Mouse (Mus musculus) testis, postnatal 10 days (tissue): Measurements from ENCODE around the gene Tmem25.
A peak's percentile ranks its signal among the peaks of the same experiment; 100 is the strongest.

ENCODE experiments used
- DNase-seq: peaks from one replicate; pipeline ENCODE4 v3.0.0; 2021; ENCODE audit warnings: low spot score

Tmem25 gene

DNA sequence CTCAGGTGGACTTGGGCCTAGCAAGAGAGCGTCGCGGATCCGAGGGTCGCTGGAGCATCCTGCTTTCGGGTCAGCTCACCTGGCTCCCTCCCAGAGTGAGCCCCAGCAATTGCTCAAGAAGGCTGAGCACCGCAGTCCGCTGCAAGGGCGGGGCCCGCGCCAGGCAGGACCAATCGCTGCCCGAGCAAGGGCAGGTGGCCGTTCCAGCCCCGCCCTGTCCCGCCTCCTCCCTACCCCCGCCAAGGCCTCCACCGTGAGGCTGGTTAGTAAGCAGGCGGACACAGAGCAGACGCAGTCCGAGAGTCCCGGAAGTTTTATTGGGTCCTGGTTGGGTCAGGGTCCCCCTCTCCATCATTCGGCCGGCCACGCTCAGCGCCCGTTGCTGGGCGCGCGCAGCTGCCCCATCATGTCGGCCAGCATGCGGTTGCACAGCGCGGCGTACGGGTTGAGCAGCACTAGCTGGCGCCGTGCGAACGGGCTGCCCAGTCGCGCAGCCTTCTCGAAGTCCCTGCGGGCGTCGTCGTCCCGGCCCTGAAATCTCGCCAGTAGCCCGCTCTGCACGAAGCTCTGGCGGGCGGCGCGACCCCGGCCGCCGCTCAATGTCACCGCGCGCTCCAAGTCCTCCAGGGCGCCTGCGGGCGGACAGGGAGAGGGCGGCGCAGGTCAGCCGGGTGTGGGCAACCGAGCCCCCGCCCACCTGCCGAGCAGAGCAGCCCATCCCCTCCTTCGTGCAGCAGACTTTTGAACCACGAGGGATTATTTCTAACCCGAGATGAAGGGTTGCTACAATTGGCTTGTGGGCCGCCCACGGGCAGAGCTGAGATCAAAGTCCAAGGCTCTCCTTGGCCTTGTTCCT, at the start of gene Tmem25:
Gene Tmem25 (minus strand): TSS at position 206 of the 856 bp plus-strand sequence.
- DNase-seq = peak; percentile 89

DNA sequence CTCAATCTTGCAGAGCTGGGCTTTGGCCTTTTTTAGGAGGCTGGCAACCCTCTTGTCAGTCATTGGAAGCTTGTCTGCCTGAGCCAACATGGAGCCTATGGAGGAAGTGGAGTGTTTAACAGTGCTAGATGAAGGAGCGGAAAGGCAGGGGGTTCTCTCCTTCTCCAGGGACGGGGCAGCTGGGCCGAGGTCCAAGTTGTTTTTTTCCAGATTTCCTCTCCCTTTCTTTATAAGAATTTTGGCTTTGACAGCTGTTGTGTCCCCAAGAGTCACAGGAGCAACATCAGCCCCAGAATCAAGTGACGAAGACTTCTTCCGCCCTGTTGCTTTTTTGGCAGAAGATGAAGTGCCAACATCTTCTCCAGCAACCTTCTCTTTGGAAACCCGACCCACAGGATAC, 48.3 kb upstream of the Tmem25 start:
- DNase-seq = no peak

DNA sequence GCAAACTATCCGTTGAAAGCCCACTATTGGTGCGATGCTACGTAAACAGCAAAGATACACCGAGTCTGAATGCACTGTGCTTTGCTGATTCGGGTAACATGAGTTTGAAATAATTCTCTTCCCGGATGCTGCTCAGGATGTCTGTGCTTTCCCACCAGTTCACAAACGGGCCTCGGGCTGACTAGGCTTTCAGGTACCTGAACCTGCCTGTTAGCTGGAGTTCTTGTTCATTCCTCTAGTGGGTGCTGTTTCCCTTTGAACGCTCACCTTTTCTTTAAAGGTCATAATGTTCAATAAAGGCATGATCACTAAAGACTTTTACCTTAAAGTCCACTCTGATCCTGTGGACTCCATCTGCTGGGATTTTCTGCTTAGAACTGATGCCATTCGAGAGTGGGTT, 42.1 kb upstream of the Tmem25 start:
- no peak for DNase-seq

DNA sequence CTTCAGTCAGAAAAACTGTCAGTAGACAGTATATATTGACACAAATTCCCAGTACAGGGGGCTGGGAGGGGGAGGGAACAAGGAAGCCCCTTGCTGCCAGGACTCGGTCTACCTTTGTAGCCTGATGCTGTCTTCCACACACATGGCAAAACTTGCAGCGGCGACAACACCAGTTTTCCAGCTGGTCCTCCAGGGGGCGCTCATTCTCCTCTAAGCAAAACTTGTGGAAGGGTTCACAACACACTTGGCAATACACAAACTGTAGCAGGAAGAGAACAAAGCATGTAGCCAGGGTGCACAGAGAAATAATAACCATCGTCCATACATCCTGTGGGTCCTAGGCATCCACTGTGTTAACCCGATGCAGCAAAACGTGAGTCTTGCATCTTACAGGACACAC, 37.3 kb upstream of the Tmem25 start:
- peak; percentile 87 for DNase-seq

DNA sequence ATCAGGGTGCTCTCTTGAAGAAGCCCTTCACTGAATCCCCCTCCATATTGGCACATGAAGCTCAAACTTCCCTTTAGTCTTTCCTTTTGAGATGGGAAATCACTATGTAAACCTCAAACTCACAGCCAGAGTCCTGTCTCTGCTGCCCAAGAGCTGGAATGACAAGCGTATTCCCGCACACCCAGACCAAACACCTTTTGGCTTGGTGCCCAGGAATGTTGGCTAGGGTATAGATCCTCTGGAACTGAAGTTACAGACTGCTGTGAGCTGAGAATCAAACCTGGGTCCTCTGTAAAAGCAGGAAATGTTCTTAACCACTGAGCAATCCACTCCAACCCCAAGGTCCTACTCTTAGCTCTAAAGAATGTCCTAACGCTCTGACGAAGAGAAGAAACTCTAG, 33.2 kb upstream of the Tmem25 start:
- peak; percentile 67 for DNase-seq

DNA sequence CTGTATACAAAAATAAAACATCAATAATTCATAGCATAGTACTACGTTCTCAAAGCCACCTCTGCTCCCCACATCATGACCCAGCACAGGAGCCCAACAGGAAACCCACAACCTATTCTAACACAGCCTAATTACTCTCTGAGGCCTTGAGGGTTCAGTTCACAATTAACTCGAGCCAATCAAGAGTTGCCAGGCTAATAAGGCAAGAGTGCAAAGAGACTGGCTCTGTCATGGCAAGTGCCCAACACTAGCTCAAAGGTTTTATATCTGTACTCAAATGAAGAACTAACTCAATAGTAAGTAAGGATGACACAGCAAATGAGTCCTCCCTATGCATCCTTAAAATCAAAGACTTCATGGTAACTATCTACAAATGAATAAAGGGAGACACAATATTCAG, 31.4 kb upstream of the Tmem25 start:
- DNase-seq = no peak

DNA sequence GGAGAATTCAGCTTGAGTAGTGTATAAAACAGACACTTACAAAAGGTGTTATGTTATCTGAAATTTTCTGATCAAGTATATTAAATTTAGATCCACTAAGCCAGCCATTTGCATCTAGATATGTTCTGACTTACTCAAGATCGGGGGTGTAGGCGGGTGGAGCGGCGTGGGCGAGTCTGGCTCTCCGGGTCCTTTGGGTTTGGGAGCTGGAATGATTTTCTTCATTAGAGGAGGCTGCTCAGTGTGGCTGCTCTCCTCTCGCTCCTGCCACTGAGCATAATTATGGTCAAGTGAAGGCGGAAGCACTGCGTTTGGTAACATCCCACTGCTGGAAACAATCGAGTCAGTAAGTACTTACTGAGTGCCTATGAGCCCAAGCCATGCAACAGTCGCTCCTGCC, 29.8 kb upstream of the Tmem25 start:
- DNase-seq = no peak

DNA sequence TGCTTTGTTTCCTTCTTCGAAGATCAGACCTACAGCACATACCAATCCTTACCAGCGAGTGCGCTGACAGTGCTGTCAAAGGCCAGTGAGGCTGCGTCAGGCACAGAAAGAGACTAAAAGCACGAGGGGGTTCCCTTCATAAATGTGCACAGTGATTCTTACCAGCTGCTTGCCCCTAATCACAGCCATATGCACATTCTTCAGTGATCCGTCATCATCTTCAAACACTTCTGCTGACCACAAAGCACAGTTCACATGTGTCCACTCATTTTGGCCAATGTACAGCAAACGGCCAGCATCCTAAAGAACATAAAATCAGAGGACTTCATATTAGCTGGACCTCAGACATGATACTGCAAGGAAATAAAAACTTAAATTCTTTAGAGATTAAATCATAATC, 27.6 kb upstream of the Tmem25 start:
- DNase-seq = no peak

DNA sequence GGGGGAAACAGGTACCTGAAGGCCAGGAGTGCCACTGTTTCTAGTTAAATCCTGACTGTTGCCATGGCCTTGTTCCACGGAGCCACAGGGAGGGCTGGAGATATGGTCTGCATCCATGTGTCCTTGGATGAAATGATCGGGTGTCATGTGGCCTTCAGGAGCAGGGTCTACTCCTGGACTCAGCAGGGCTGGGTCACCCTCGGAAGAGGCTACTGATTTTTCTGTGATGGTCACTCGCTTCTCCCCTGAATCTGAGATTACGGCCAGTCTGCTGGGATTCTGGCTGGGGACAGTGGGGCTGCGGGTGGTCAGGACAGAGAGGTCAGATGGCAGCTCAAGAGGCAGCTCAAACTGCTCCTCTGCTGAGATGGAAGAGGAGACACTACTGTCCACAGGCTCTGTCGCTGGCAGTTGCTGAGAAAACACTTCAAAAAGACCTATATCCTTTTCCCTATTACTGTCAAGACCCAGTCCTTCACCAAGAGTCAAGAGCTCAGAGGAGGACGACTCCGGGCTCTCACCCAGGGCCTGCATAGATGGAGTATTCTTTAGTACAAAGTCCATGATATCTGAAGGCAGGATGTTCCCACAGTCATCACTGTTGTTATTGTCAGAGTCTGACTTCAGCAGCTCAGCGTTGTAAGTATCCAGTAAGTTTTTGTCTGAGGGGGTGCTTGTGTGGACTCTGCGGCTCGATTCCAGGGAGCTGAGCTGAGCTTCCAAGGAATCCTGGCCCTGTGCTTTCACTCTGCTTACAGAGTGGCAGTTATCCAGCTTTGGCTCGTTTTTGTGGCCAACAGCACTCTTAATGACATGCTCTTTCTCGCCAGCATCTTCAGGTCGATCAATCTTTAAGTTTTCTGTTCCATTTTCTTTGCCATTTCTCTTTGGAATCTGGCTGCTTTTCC, 21.1 kb upstream of the Tmem25 start:
- no peak for DNase-seq

DNA sequence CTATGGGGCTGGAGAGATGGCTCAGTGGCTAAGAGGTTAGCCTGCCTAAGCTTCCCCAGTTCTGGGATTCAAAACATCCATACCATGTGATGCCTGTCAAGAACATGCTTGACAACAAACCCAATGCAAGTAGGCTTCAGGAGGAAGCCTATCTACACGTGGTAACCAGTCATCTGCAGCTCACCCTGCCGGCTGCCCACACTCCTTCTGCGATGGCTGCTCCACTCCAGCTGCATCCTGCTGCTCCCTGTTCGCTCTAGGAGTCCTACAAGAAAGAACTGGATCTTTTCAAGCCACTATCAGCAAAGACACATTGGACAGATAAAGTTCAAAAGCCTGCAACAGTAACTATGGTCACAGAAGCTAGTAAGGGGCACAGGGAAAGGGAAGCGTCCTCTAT, 18.4 kb upstream of the Tmem25 start:
- no peak for DNase-seq

DNA sequence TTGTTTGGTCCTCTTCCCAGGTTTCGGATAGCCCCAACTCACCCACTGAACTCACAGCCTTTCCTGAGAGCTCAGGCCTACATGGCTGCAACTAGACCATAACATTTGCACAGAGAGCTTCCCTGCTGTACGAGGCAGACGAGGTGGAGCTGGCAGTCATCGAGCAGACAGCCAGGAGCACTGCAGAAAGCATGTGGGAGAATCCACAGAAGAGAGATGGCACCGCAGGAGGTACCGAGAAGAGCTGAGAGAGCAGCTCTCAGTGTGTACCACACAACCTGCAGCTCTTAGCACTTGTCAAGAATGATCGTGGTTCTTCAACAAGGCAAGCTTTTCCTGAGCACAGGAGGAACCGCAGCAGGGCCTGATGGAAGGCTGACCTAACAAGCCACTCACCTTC, 15.1 kb upstream of the Tmem25 start:
- DNase-seq = no peak

DNA sequence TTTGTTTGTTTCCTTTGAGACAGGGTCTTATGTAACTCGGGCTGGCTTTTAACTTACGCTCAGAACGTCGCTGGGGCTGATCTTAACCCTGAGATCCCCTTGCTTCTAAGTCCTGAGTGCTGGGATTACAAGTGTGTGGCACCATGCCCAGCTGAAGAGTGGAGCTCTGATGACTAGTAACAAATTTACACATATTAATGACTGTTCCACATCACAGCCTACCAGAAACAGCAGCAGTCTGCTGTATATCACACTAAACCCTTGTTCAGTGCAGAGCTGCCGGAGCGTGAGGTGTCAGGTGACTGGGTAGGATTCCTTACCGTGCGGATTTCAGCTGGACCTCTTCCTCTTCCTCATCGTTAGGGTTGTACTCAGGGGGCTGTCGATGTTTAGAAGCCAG, 11.2 kb upstream of the Tmem25 start:
- no peak for DNase-seq

DNA sequence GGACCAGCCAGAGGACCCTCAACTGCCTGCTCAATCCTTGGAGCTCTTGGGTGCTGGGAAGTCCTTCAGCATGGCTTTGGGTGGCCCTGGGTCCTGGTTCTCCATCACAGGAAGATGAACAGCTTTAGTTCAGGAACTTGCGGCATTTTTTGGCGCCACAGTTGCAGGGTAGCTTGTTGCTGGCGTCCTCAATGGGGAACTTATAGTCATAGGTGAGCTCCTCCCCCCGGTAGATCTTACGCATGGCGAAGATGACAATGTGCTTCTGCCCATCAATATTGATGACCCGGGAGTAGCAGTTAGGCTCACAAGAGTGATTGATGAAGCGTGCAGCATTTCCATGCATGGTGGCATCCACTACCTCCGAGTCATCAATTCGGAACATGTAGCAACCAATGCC, 8.7 kb upstream of the Tmem25 start:
- no peak for DNase-seq

DNA sequence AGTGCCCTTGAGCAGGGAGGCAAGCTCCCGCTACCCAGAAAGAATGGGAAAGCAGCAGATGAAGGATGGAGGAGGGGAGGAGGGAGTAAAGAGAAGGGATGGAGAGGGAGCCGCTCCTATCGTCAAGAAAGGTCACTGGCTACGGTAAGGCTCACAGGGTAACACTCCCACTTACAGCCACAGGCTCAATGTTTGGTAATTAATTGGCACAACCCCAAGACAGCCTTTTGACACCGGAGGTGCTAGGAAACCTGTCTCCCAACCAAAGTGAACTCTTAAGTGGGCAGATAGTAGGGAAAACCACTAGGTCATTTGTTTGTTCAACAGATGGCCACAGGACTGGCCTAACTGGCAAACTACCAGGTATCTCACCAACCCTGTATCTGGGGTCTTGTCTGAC, 8.0 kb upstream of the Tmem25 start:
- no peak for DNase-seq

DNA sequence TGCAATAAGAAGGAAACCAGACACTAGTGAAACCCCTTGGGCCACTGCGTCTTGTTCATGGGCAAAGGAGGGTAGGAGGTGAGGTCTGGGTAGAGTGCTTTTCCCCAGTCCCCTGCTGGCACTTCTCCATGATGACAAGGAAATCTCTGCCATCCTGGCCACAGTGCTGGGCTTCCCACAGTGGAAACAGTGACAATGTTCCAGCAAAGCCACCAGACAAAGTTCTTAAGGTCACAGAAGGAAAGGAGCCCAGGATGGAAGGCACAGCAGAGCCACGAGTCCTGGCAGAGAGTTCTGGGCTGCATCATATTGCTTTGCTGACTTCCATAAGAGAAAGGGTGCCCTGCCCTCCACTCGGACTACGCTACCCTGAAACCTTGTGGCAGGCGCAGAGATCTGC, 6.4 kb upstream of the Tmem25 start:
- no peak for DNase-seq

DNA sequence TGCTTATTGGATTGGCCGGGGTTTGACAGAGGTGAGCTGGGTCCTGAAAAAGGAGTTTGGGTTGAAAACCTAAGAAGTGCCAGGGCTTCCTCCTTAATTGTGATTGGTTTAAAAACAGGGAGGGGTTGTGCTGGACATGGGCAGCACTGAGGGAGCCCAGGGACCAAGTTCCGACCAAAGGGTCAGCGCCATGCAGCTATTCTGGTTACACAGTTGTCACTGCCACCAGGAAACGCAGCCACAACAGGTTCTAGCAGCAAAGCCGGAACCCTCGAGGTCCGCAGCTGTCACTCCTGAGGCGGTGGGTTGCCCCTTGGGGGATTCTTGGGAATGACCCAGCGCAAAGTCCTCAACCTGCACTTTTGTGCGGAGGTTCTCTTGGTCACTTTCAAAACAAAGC, 5.6 kb upstream of the Tmem25 start:
- DNase-seq = no peak

DNA sequence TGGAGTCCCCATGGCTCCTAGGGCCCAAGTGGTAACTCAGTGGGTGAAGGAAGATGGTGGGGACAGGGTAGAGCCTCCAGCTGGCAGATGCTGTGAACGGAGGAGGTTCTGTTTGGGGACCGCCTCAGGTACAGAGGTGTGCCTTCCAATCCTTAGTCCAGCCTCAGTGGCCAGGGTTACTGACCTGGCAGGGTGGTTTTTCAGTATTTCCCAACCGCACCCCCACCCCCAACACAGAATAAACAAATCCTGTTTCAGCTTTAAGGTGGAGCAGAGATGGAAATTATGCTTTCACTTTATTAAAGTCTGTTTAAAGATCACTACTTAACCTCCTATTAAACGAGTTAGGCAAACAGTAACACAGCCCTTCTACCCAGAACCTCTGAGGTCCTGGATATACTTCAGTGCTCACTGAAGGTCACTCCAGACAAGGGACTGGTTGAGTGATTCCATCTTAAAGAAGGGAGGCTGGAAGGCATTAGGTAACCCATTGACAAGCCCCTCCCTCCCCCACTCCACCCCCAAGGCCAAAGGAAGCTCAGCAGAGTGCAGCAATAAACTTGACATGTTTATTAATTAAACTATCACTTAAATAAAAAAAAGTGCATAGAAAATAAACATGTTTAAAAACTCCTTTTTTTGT, 3.8 kb upstream of the Tmem25 start, which contains the start of gene Ttc36:
Gene Ttc36 (minus strand): TSS at position 265 of the 643 bp plus-strand sequence.
- DNase-seq = no peak

DNA sequence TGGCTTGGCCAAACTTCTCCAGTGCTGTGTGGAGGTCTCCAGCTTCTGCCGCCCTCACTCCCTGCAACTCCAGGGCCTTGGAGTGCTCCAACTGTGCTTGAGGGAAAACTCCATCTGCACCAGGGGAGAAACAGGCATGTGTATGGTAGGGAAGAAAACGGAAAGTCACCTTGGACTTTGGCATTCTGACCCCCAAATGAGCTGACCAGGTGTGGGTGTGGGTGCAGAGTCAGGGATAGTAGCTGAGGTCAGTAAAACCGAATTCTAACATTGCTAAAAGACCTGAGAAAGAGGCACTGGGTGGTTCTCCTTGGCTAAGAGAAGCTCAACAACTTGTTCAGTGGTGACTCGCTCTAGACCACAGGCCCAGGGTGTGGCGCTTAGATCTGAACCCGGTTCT, 2.6 kb upstream of the Tmem25 start:
- no peak for DNase-seq

DNA sequence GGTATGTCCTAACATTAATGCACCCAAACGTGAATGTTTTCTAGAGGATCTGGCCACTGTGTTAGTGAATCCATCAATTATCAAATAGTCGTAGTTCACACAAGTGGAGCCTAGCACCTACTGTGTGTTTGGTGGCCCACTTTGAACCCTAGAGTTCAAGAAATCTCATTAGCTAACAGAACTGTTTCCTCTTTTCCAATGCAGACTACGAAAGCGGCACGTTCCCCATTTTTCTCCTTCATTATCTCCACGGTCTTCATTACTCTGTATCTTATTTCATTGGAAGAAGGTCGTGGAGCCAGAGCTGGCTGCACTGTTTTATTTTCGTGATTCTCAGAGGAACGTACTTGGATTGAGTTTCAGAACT, 834 bp upstream of the Tmem25 start:
- no peak for DNase-seq

DNA sequence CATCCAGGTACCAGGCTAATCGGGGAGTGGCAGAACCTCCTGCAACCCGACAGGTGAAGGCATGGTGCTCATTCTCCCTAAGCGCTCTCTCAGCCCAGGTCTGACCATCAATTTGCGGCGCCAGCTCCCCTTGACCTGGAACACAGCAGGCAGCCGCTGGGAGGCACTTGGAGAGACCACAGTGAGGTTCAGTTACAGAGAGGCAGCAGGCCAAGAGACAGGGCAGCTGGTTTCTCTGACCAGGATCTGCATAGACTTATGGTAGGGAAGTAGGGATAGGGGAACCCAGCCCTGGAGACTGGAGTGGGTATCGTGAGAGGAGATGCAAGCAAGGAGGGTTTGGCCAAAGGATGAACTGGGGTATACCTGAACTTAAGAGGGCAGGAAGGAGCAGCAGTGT, 809 bp downstream of the Tmem25 start:
- DNase-seq = no peak

DNA sequence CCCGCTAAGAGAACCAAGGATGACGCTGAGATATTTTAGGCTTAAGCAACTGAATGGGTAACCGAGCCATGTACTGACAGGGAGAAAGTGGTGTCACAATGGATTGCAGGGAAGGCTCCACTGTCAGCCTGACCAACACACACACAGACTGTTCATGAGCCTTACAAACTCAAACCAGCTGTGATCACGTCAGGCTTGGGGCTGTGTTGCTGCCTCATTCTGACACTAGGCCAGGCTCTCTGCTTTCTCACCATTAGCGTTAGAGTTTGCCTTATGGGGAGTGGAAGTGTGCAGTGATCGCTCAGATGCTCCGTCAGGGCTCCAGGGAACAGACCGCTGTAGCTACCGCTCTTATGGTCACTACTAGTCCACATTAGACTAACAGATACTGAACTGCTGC, 6.3 kb downstream of the Tmem25 start:
- DNase-seq = no peak

DNA sequence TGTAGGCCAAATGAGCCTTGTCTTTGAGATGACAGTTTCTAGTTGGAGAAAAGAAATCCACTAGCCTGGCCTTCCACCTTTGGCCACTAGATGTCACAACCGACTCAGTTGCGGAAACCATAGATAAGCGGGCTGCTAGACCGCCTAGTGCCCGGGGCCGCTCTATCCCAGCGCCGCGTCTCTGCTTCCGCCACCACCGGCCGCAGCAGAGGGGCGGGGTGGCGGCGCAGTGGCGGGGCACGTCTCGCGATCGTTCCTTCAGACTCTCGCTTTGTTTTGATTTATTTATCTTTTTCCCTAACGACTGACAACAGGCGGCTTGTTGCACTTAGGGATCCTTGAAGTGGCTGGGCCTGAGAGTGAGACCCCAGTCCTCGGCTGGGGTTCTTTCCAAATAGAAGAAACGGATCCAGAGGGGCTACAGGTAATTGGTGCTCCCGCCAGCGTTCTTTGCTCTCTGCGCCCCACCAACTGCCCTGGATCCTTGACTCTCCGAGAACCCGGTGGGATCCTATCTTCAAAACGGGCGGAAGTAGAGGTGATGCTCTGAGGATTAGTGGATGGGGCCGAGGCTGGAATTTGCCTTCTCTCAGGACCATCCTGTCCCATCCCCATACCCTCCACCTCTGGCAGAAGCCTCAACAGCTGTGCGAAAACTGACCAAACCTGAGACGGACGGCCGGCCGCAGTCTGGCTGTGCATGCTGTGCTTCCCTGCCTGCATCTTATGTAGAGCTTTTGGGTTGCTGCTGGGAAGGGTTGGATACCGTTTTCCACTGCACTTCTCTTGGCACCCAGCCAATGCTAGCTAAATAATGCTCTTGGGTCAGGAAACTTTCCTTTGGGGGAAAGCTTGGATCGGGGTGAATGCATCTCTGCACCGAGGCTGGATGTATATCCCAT, 26.1 kb downstream of the Tmem25 start:
- peak; percentile 93 for DNase-seq
